8 mouse cellular contexts compared by ENCODE assay signal in genomic region chr11:22989786-22990185, GRCm38 (mm10). TPM values are rescaled to one million over a fixed set of nuclear protein-coding genes. Genes with fewer than 3 reads are reported as not detected.
DNase-seq lines count a peak whose midpoint lies in the region; ATAC-seq and TF ChIP-seq lines count a peak whose summit lies in the region.

No protein-coding gene starts in this region.

- H3K4me1 ChIP-seq in lung, adult 2 months (ENCODE audit: control insufficient read depth, insufficient read depth, low read length), result peaks cover 8% of the 10 kb centered on the region
- peaks cover 11% of the 10 kb centered on the region for H3K4me1 ChIP-seq in embryonic facial prominence, embryonic 15.5 days
- peaks cover 5% of the 10 kb centered on the region for H3K4me1 ChIP-seq in intestine, embryonic 16.5 days (ENCODE audit: control insufficient read depth, insufficient read depth, low read length)
- peaks cover 12% of the 10 kb centered on the region for H3K4me1 ChIP-seq in neural tube, embryonic 12.5 days

- no peak for TF ChIP-seq CTCF in lung, adult 2 months (IDR thresholded peaks at IDR 0.05; ENCODE audit: insufficient read depth, low read length)

- H3K27me3 ChIP-seq in embryonic facial prominence, embryonic 15.5 days, result no peaks in the 10 kb centered on the region
- no peaks in the 10 kb centered on the region for H3K27me3 ChIP-seq in intestine, embryonic 16.5 days (replicated peaks; ENCODE audit: control insufficient read depth, insufficient read depth, low read length)
- no peaks in the 10 kb centered on the region for H3K27me3 ChIP-seq in neural tube, embryonic 12.5 days (replicated peaks)

- no peak for DNase-seq in lung, adult 2 months
- no peak for DNase-seq in lung, postnatal 25 days (ENCODE audit: low spot score)
- DNase-seq in left cerebral cortex, adult 9 months (ENCODE audit: low spot score in 2 of 2), result no peak
- DNase-seq in right cerebral cortex, postnatal 25 days, result no peak

- H3K4me3 ChIP-seq in lung, adult 2 months (replicated peaks; ENCODE audit: extremely low read depth, low read depth, low read length), result peak overlapping the region; percentile 89
- peak overlapping the region; percentile 79 for H3K4me3 ChIP-seq in embryonic facial prominence, embryonic 15.5 days (replicated peaks)
- peak overlapping the region; percentile 88 for H3K4me3 ChIP-seq in intestine, embryonic 16.5 days (ENCODE audit: low read length)
- H3K4me3 ChIP-seq in neural tube, embryonic 12.5 days, result peak overlapping the region; percentile 78

- no peaks in the 10 kb centered on the region for H3K9me3 ChIP-seq in embryonic facial prominence, embryonic 15.5 days (replicated peaks)
- H3K9me3 ChIP-seq in intestine, embryonic 16.5 days (ENCODE audit: control insufficient read depth, low read length), result no peaks in the 10 kb centered on the region
- H3K9me3 ChIP-seq in neural tube, embryonic 12.5 days, result no peaks in the 10 kb centered on the region

- TF ChIP-seq POLR2A in lung, adult 2 months (IDR thresholded peaks at IDR 0.05; ENCODE audit: borderline replicate concordance, extremely low read depth, low read depth, low read length), result no peak

- H3K9ac ChIP-seq in embryonic facial prominence, embryonic 15.5 days, result peak overlapping the region; percentile 88
- peak overlapping the region; percentile 93 for H3K9ac ChIP-seq in intestine, embryonic 16.5 days (ENCODE audit: low read depth, low read length)
- H3K9ac ChIP-seq in neural tube, embryonic 12.5 days, result peak overlapping the region; percentile 88; the same call in 1 of the 2 replicates

- H3K4me2 ChIP-seq in embryonic facial prominence, embryonic 15.5 days (replicated peaks), result peak overlapping the region; percentile 83
- H3K4me2 ChIP-seq in intestine, embryonic 16.5 days (ENCODE audit: low read depth, low read length), result peak overlapping the region; percentile 82
- peak overlapping the region; percentile 94 for H3K4me2 ChIP-seq in neural tube, embryonic 12.5 days (replicated peaks)

- peaks cover 10% of the 10 kb centered on the region for H3K36me3 ChIP-seq in embryonic facial prominence, embryonic 15.5 days
- peaks cover 3% of the 10 kb centered on the region; the same call in 1 of the 2 replicates for H3K36me3 ChIP-seq in intestine, embryonic 16.5 days (ENCODE audit: control insufficient read depth, insufficient read depth, low read length)
- H3K36me3 ChIP-seq in neural tube, embryonic 12.5 days, result peaks cover 10% of the 10 kb centered on the region

- WGBS in lung, adult 2 months, result 40% methylated on average over 1 of the region's 1 CpGs
- WGBS in embryonic facial prominence, embryonic 15.5 days, result 41% methylated on average over 1 of the region's 1 CpGs
- WGBS in intestine, embryonic 16.5 days, result 35% methylated on average over 1 of the region's 1 CpGs
- 61% methylated on average over 1 of the region's 1 CpGs for WGBS in neural tube, embryonic 12.5 days

- H3K27ac ChIP-seq in embryonic facial prominence, embryonic 15.5 days (replicated peaks), result peak overlapping the region; percentile 93
- H3K27ac ChIP-seq in intestine, embryonic 16.5 days (ENCODE audit: low read length), result peak overlapping the region; percentile 93
- H3K27ac ChIP-seq in neural tube, embryonic 12.5 days, result peak overlapping the region; percentile 86; the same call in 1 of the 2 replicates

- no peak for ATAC-seq in embryonic facial prominence, embryonic 15.5 days (ENCODE audit: insufficient number of reproducible peaks, low FRiP score, low TSS enrichment, low read depth)
- ATAC-seq in intestine, embryonic 16.5 days, result 0 out of 2 replicates have a peak, but pooled peaks have one; percentile 6
- ATAC-seq in neural tube, embryonic 12.5 days (ENCODE audit: low FRiP score, low read depth), result peak; percentile 26
- no peak for ATAC-seq in inflammation-experienced regulatory T-cells, adult 6 months

RNA-seq across cellular contexts. Expression of gene Cct4, which starts 0.5 kb away (rescaled TPM):
- polyA plus RNA-seq in lung, adult 2 months (2012; rRNA removed), result 123 and 181 TPM in 2 replicates
- 233 and 242 TPM in 2 replicates for polyA plus RNA-seq in embryonic facial prominence, embryonic 15.5 days (2015; fragmentation: Nextera tagmentation; extraction: Ambion mirVana)
- polyA plus RNA-seq in intestine, embryonic 16.5 days (2015; fragmentation: Nextera tagmentation; extraction: Ambion mirVana), result 214 and 241 TPM in 2 replicates
- 346 and 347 TPM in 2 replicates for polyA plus RNA-seq in neural tube, embryonic 12.5 days (2016; fragmentation: Nextera tagmentation; extraction: Ambion mirVana)
- polyA plus RNA-seq in inflammation-experienced regulatory T-cells, adult 6 months (2017; shearing (Covaris generic)), result 100 to 1,000 TPM; 197 to 230 (median 201) TPM

RNA-seq across cellular contexts. Expression of gene Commd1, which starts 7.6 kb away (rescaled TPM):
- 4.7 and 10.0 TPM in 2 replicates for polyA plus RNA-seq in lung, adult 2 months (2012; rRNA removed)
- 332 and 342 TPM in 2 replicates for polyA plus RNA-seq in embryonic facial prominence, embryonic 15.5 days (2015; fragmentation: Nextera tagmentation; extraction: Ambion mirVana)
- 320 and 339 TPM in 2 replicates for polyA plus RNA-seq in intestine, embryonic 16.5 days (2015; fragmentation: Nextera tagmentation; extraction: Ambion mirVana)
- polyA plus RNA-seq in neural tube, embryonic 12.5 days (2016; fragmentation: Nextera tagmentation; extraction: Ambion mirVana), result 302 and 325 TPM in 2 replicates
- polyA plus RNA-seq in inflammation-experienced regulatory T-cells, adult 6 months (2017; shearing (Covaris generic)), result 100 to 1,000 TPM in 1 of 3 experiments, 10 to 100 TPM in 2; 72.3 to 139 (median 76.1) TPM

RNA-seq across cellular contexts. Expression of gene Gm28048, which starts 7.9 kb away (rescaled TPM):
- not detected in 2 replicates for polyA plus RNA-seq in lung, adult 2 months (2012; rRNA removed)
- 10.6 and 11.5 TPM in 2 replicates for polyA plus RNA-seq in embryonic facial prominence, embryonic 15.5 days (2015; fragmentation: Nextera tagmentation; extraction: Ambion mirVana)
- polyA plus RNA-seq in intestine, embryonic 16.5 days (2015; fragmentation: Nextera tagmentation; extraction: Ambion mirVana), result 11.2 and 12.0 TPM in 2 replicates
- 5.6 and 6.2 TPM in 2 replicates for polyA plus RNA-seq in neural tube, embryonic 12.5 days (2016; fragmentation: Nextera tagmentation; extraction: Ambion mirVana)
- polyA plus RNA-seq in inflammation-experienced regulatory T-cells, adult 6 months (2017; shearing (Covaris generic)), result 10 to 100 TPM; 32.2 to 37.8 (median 34.9) TPM

RNA-seq across cellular contexts. Expression of gene Fam161a, which starts 17.5 kb away (rescaled TPM):
- 3.2 and 6.3 TPM in 2 replicates for polyA plus RNA-seq in lung, adult 2 months (2012; rRNA removed)
- 10.2 and 16.3 TPM in 2 replicates for polyA plus RNA-seq in embryonic facial prominence, embryonic 15.5 days (2015; fragmentation: Nextera tagmentation; extraction: Ambion mirVana)
- 1.5 and 2.7 TPM in 2 replicates for polyA plus RNA-seq in intestine, embryonic 16.5 days (2015; fragmentation: Nextera tagmentation; extraction: Ambion mirVana)
- 3.3 and 4.8 TPM in 2 replicates for polyA plus RNA-seq in neural tube, embryonic 12.5 days (2016; fragmentation: Nextera tagmentation; extraction: Ambion mirVana)
- polyA plus RNA-seq in inflammation-experienced regulatory T-cells, adult 6 months (2017; shearing (Covaris generic)), result 1 to 10 TPM; 2.0 to 6.1 (median 2.8) TPM

RNA-seq across cellular contexts. Expression of gene Zrsr1, which starts 18.0 kb away (rescaled TPM):
- polyA plus RNA-seq in lung, adult 2 months (2012; rRNA removed), result 10.2 and 11.5 TPM in 2 replicates
- polyA plus RNA-seq in embryonic facial prominence, embryonic 15.5 days (2015; fragmentation: Nextera tagmentation; extraction: Ambion mirVana), result 3.5 TPM in 2 replicates
- 1.8 and 2.2 TPM in 2 replicates for polyA plus RNA-seq in intestine, embryonic 16.5 days (2015; fragmentation: Nextera tagmentation; extraction: Ambion mirVana)
- polyA plus RNA-seq in neural tube, embryonic 12.5 days (2016; fragmentation: Nextera tagmentation; extraction: Ambion mirVana), result 4.6 and 6.3 TPM in 2 replicates
- polyA plus RNA-seq in inflammation-experienced regulatory T-cells, adult 6 months (2017; shearing (Covaris generic)), result 10 to 100 TPM in 1 of 3 experiments, 1 to 10 TPM in 2; 6.2 to 11.1 (median 8.8) TPM

Comparison
In these comparisons a context has a peak if more than half of its experiments do, and no peak if none do; other contexts are left out.
1. ATAC-seq: peak in intestine, embryonic 16.5 days (single experiment) and neural tube, embryonic 12.5 days (single experiment); none in embryonic facial prominence, embryonic 15.5 days (single experiment) and inflammation-experienced regulatory T-cells, adult 6 months (single experiment).
2. Peak in every context shown above with its lines, with median percentiles within 50 percentile points of each other: H3K4me3 ChIP-seq, H3K27ac ChIP-seq, H3K4me2 ChIP-seq and H3K9ac ChIP-seq.